11 mouse cellular contexts compared by ENCODE assay signal in genomic region chr9:41806289-41806621, GRCm38 (mm10).
DNase-seq lines count a peak whose midpoint lies in the region; ATAC-seq and TF ChIP-seq lines count a peak whose summit lies in the region.
"Had no signal": no experiment of that assay in that cellular context is flagged by ENCODE, and none has a peak within 500 bp of the region (broad histone marks: within the 10 kb centered on the region; RNA-seq: fewer than 3 reads in every experiment).

No protein-coding gene starts in this region.

- no peak for DNase-seq in heart, adult 8-10 months (ENCODE audit: low spot score)
- DNase-seq in embryonic facial prominence, embryonic 10.5 days (ENCODE audit: low spot score), result no peak
- no peak for DNase-seq in limb, embryonic 14.5 days (ENCODE audit: low spot score)
- no peak for DNase-seq in ovary, postnatal 14 days (ENCODE audit: low spot score)
- DNase-seq in right cerebral cortex, postnatal 10 days (ENCODE audit: low spot score in 2 of 2), result no peak
- DNase-seq in right cerebral cortex, postnatal 14 days, result no peak
- DNase-seq: cerebellum, postnatal 36 days had no signal

- H3K27ac ChIP-seq in heart, embryonic 11.5 days (ENCODE audit: low read depth, low read length), result peak overlapping the region; percentile 36; the same call in 1 of the 2 replicates
- peak overlapping the region; percentile 91 for H3K27ac ChIP-seq in embryonic facial prominence, embryonic 10.5 days (replicated peaks)
- peak overlapping the region; percentile 87 for H3K27ac ChIP-seq in forebrain, embryonic 15.5 days (replicated peaks)
- H3K27ac ChIP-seq in limb, embryonic 14.5 days (replicated peaks; ENCODE audit: low read depth, low read length), result peak overlapping the region; percentile 83

- H3K36me3 ChIP-seq in heart, embryonic 11.5 days (ENCODE audit: control insufficient read depth, insufficient read depth, low read length), result no peaks in the 10 kb centered on the region
- no peaks in the 10 kb centered on the region for H3K36me3 ChIP-seq in embryonic facial prominence, embryonic 10.5 days (replicated peaks)
- H3K36me3 ChIP-seq in forebrain, embryonic 15.5 days, result no peaks in the 10 kb centered on the region
- no peaks in the 10 kb centered on the region for H3K36me3 ChIP-seq in limb, embryonic 14.5 days (ENCODE audit: control insufficient read depth, insufficient read depth, low read length)
- H3K36me3 ChIP-seq: G1E had no signal

- H3K4me3 ChIP-seq in heart, embryonic 11.5 days (ENCODE audit: low read depth, low read length), result no peak overlapping the region
- peak overlapping the region; percentile 33 for H3K4me3 ChIP-seq in embryonic facial prominence, embryonic 10.5 days
- H3K4me3 ChIP-seq in forebrain, embryonic 15.5 days, result peak overlapping the region; percentile 24; the same call in 1 of the 2 replicates
- no peak overlapping the region for H3K4me3 ChIP-seq in limb, embryonic 14.5 days (replicated peaks; ENCODE audit: low read length)

- no peak for TF ChIP-seq POLR2A in limb, embryonic 14.5 days (IDR thresholded peaks at IDR 0.05; ENCODE audit: borderline replicate concordance, extremely low read depth, insufficient read depth, insufficient read length)

- H3K9me3 ChIP-seq in heart, embryonic 11.5 days (replicated peaks; ENCODE audit: control insufficient read depth, low read length), result no peaks in the 10 kb centered on the region
- H3K9me3 ChIP-seq in embryonic facial prominence, embryonic 10.5 days, result no peaks in the 10 kb centered on the region
- H3K9me3 ChIP-seq in forebrain, embryonic 15.5 days, result no peaks in the 10 kb centered on the region
- H3K9me3 ChIP-seq in limb, embryonic 14.5 days (ENCODE audit: control insufficient read depth, low read length), result no peaks in the 10 kb centered on the region
- H3K9me3 ChIP-seq: G1E had no signal

- peaks cover 12% of the 10 kb centered on the region for H3K4me1 ChIP-seq in heart, embryonic 11.5 days (ENCODE audit: control insufficient read depth, insufficient read depth, low read length)
- H3K4me1 ChIP-seq in embryonic facial prominence, embryonic 10.5 days, result peaks cover 43% of the 10 kb centered on the region
- H3K4me1 ChIP-seq in forebrain, embryonic 15.5 days, result peaks cover 34% of the 10 kb centered on the region
- peaks cover 43% of the 10 kb centered on the region for H3K4me1 ChIP-seq in limb, embryonic 14.5 days (ENCODE audit: control insufficient read depth, insufficient read depth, low read length)

- no peaks in the 10 kb centered on the region for H3K27me3 ChIP-seq in heart, embryonic 11.5 days (ENCODE audit: control insufficient read depth, insufficient read depth, low read length)
- no peaks in the 10 kb centered on the region for H3K27me3 ChIP-seq in embryonic facial prominence, embryonic 10.5 days (replicated peaks; ENCODE audit: low read depth, poor library complexity, severe bottlenecking)
- no peaks in the 10 kb centered on the region for H3K27me3 ChIP-seq in forebrain, embryonic 15.5 days
- no peaks in the 10 kb centered on the region for H3K27me3 ChIP-seq in limb, embryonic 14.5 days (ENCODE audit: control insufficient read depth, insufficient read depth, low read length)

- 82% methylated on average over 5 of the region's 5 CpGs for WGBS in heart, embryonic 11.5 days (ENCODE audit: insufficient replicate concordance)
- WGBS in embryonic facial prominence, embryonic 10.5 days, result 75% methylated on average over 5 of the region's 5 CpGs
- 86% methylated on average over 5 of the region's 5 CpGs for WGBS in forebrain, embryonic 15.5 days
- 69% methylated on average over 5 of the region's 5 CpGs for WGBS in limb, embryonic 14.5 days

- H3K4me2 ChIP-seq in heart, embryonic 11.5 days, result no peak overlapping the region
- H3K4me2 ChIP-seq in forebrain, embryonic 15.5 days (replicated peaks), result peak overlapping the region; percentile 39
- H3K4me2 ChIP-seq in limb, embryonic 14.5 days (replicated peaks; ENCODE audit: low read depth, low read length, severe bottlenecking), result peak overlapping the region; percentile 20; the same call in 1 of the 2 replicates

- ATAC-seq in heart, embryonic 11.5 days (replicated peaks; ENCODE audit: insufficient number of reproducible peaks, low FRiP score, low TSS enrichment), result no peak
- no peak for ATAC-seq in forebrain, embryonic 15.5 days (replicated peaks)
- no peak for ATAC-seq in limb, embryonic 14.5 days (ENCODE audit: low FRiP score, low read depth)
- ATAC-seq: inflammation-experienced regulatory T-cells, adult 6 months had no signal

- no peak overlapping the region for H3K9ac ChIP-seq in heart, embryonic 11.5 days (ENCODE audit: low read depth, low read length)
- H3K9ac ChIP-seq in forebrain, embryonic 15.5 days (replicated peaks), result no peak overlapping the region
- no peak overlapping the region for H3K9ac ChIP-seq in limb, embryonic 14.5 days (ENCODE audit: low read depth, low read length, severe bottlenecking)

Comparison
In these comparisons a context has a peak if more than half of its experiments do, and no peak if none do; other contexts are left out.
1. H3K27ac ChIP-seq: peak in every context shown above with its lines; median percentile 91 in embryonic facial prominence, embryonic 10.5 days; 87 in forebrain, embryonic 15.5 days; 83 in limb, embryonic 14.5 days; 36 in heart, embryonic 11.5 days.
2. H3K4me3 ChIP-seq: peak in embryonic facial prominence, embryonic 10.5 days (single experiment) and forebrain, embryonic 15.5 days (single experiment); none in heart, embryonic 11.5 days (single experiment) and limb, embryonic 14.5 days (single experiment).